Mouse (Mus musculus): ENCODE data around the gene Mbnl2.

Gene Mbnl2

GRCm38 (mm10) chr14:120298439-120298838, 23.0 kb downstream of the Mbnl2 start:
- no peak for DNase-seq

- DNase-seq, result no peak
Observed at GRCm38 (mm10) chr14:120299716-120300115, 24.2 kb downstream of the Mbnl2 start.

GRCm38 (mm10) chr14:120300191-120300590, 24.7 kb downstream of the Mbnl2 start:
- no peak for DNase-seq

- DNase-seq, result no peak
Observed at GRCm38 (mm10) chr14:120300814-120301213, 25.3 kb downstream of the Mbnl2 start.

GRCm38 (mm10) chr14:120302913-120303548, 27.6 kb downstream of the Mbnl2 start:
- peak; percentile 72 for DNase-seq

GRCm38 (mm10) chr14:120306229-120306628, 30.8 kb downstream of the Mbnl2 start:
- no peak for DNase-seq

- no peak for DNase-seq
Observed at GRCm38 (mm10) chr14:120307356-120307755, 31.9 kb downstream of the Mbnl2 start.

- DNase-seq, result no peak
Observed at GRCm38 (mm10) chr14:120307963-120308362, 32.5 kb downstream of the Mbnl2 start.

GRCm38 (mm10) chr14:120309691-120310090, 34.2 kb downstream of the Mbnl2 start:
- DNase-seq, result no peak

- DNase-seq, result no peak
Observed at GRCm38 (mm10) chr14:120311330-120312097, 36.0 kb downstream of the Mbnl2 start.

- no peak for DNase-seq
Observed at GRCm38 (mm10) chr14:120312661-120313406, 37.4 kb downstream of the Mbnl2 start.

- DNase-seq, result no peak
Observed at GRCm38 (mm10) chr14:120313466-120313865, 38.0 kb downstream of the Mbnl2 start.

GRCm38 (mm10) chr14:120315721-120316120, 40.3 kb downstream of the Mbnl2 start:
- DNase-seq, result no peak

- no peak for DNase-seq
Observed at GRCm38 (mm10) chr14:120318326-120318935, 43.0 kb downstream of the Mbnl2 start.

- DNase-seq, result peak; percentile 52
Observed at GRCm38 (mm10) chr14:120318974-120319731, 43.7 kb downstream of the Mbnl2 start.

GRCm38 (mm10) chr14:120322041-120322440, 46.6 kb downstream of the Mbnl2 start:
- DNase-seq, result no peak

- no peak for DNase-seq
Observed at GRCm38 (mm10) chr14:120323111-120323510, 47.6 kb downstream of the Mbnl2 start.

- DNase-seq, result no peak
Observed at GRCm38 (mm10) chr14:120324061-120324791, 48.8 kb downstream of the Mbnl2 start.

GRCm38 (mm10) chr14:120324883-120325480, 49.5 kb downstream of the Mbnl2 start:
- DNase-seq, result no peak

GRCm38 (mm10) chr14:120325673-120326072, 50.2 kb downstream of the Mbnl2 start:
- no peak for DNase-seq

GRCm38 (mm10) chr14:120330454-120330853, 55.0 kb downstream of the Mbnl2 start:
- peak; percentile 84 for DNase-seq

All from cerebellum, adult 9-11 months (tissue).